Mouse (Mus musculus): Measurements from ENCODE around the gene Sde2.

Gene Sde2

DNA sequence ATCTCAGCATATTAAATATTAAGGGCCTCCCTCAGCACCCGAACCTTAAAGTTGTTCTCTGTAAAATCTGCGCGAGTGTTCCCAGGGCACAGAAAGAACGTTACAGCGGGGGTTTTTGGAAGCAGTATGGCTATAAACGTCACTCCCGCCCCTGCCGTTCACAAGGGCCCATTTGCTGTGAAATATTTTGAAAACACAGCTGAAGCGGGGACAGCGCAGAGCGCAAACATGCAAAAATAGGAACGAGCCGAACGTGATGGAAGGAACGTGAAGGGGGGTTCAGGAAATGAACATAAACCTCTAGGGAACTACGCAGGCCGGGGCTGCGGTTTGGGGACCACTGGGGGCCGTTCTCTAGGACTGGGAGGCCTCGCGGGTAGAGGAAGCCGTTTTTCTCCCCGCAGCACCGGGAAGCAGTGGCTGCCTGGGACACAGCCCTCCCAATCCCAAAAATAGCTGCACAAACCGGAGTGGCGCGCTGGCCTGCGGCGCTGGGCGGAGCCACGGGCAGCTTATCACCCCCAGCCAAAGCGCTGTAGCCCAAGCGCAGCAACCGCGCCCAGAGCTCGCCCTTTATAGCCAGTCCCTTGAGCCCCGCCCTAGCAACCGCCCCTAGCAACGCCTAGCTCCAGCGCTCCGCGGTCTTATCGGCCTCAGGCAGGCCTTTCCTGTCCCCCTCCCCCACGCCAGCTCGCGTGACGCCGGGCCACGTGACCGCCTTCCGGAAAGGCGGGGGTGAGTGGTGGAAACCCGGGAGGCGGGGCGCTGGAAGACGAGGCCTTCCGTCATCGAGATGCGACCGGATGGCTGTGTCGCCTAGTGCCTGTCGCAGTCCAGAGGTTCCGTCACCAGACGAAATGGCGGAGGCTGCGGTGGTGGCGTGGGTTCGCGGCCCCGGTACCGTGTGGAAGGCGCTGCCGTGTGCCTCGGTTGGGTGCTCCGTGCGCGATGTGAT is at the start of gene Sde2:
TSS of gene Sde2 (plus strand) at position 812 of the 955 bp plus-strand sequence.
- peak; percentile 100 for DNase-seq (ENCODE audit: low spot score)

DNA sequence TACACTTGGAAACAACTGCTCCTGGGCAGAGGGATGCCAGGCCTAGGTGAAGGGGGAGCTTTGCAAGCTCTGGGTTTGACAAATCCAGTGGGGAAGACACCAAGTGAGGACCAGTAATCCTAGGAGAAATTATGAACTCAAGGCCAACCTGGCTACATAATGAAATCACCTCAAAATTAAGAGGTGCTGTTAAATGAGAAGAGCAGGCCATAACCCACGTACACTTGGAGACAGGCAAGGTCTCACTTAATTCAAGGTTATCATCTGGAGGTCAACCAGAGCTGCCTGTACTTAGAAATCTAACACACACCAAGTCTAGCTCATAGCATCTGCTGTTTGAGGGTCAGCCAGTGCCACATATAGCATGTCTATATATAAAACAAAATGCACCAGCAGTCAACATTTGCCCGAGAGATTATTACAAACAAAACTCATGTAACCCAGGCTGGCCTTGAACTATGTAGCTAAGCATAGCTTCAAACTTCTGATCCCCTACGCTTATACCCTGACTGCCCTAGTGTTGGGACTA is 49.4 kb upstream of the Sde2 start:
- DNase-seq (ENCODE audit: low spot score): no peak

DNA sequence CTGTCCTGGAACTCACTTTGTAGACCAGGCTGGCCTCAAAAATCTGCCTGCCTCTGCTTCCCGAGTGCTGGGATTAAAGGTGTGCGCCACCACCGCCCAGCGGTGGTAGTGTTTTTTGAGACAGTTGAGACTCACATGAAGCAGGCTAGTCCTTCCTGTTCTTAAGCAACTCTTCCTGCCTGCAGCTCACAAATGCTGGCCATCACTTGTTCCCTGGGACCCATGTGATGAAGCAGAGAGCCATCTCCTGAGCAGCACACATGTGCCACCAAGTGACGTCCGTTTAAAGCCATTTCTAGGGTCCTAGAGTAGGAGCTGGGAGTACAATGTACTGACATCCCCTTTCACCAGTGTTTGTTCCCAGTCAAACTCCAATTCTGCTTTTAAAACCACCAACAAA is 47.0 kb upstream of the Sde2 start:
- DNase-seq (ENCODE audit: low spot score): no peak

DNA sequence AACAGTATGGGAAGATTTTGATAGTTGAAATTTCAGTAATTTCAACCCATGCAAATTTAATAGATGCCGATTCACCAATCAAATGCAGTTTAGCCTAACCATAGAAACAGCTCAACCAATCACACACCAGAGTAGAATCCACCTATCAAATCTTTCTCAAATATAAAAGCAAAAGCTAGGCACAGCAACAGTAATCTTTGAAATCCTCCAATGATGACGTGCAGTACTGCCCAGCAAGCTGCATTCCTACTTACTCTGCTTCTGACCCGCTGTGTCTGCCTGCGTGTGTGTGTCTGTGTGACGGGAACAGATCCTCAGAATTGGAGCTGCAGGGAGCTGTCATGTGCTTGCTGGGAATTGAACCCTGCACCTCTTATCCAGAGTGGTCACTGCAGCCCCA is 42.1 kb upstream of the Sde2 start:
- no peak for DNase-seq (ENCODE audit: low spot score)

DNA sequence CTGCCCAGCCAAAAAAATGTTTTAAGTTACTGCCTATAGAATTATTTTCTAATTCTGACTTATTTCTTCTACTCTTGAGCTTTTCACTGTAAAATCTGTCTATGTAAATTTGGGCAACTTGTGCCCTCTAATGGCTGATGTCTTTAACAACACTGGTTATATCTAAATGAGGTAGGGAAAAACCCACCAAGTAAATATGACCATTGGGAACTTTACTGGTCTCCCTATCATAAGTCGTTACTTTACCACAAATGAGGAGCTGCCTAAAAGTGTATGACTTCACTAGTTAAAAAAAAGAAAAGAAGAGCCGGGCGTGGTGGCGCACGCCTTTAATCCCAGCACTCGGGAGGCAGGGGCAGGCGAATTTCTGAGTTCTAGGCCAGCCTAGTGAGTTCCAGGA is 40.0 kb upstream of the Sde2 start:
- no peak for DNase-seq (ENCODE audit: low spot score)

DNA sequence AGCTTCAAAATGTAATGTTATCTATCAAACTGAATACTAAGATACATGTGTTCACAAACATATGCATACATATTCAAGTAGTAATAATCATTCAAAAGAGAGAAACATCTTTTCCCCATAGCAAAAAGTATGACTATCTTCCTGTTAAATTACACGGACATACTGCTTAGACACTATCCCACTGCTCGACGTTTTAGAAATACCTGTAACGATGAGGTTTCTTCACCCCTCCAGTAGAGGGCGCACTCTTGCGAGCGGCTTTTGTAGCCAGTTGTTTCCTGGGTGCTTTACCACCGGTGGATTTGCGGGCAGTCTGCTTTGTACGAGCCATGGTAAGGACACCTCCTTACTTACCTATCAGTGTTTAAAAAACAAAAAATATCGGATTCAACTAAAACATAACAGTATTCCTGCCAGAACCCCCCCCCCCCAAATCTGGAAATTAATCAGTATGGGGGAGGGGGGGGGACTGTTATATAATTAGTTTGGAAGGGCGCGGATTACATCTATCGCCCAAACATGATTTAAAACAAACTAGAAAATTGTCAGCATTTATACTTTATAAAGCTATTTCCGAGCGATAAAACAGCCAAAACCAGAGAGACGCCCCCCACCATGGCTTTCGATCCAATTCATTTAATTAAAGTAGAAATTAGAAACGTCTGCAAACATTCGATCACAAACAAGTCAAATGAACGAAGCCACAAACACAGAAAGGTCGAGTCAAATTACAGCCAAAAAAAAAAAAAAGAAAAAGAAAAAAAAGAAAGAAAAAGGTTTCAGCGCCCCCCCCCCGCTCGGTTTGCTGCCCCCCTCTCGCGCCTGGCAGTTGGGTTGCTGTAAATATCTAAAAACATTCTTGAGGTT is 39.1 kb upstream of the Sde2 start:
- DNase-seq (ENCODE audit: low spot score): no peak

DNA sequence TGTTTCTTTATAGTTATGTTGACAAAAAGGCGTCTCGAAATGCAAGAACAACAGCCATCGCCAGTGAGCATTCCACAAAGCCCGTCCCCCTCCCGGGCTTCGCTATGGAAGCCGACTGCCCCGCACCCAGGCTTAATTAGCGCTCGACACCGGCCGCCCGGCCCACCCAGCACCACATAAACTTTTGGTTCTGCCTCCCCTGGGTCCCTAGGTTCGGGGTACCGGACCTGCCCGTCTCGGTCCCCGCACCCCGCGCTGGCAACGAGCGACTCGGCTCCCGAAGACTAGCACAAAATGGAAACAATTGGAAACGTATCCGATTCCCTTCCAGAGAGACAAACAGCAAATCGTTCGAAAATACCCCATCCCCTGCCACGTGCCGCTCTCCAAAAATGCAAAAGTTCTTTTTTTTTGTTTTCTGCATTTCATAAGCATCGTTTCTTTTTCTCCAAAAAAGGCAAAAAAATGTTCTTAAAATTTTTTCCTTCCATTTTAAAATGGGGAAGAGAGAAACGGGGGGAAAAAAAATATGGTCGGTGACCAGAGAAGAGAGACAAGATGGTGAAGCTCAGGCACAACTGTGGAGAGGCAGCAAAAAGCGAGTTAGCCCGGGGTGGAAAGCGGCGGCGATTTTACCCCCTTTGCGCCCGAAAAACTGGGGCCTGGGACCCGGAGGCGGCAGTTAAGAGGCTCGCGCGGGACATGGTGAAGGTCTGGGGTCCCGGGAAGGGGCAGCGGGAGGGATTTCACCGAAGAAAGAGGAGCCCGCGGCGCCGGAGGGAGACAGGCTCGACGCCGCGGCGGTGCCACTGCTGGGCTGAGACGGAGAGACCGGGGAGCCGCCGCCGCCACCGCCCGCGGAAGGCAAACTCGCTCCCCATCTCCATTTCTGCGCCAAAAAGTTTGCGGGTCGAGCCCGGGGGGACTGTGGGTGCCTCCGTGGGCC is 38.2 kb upstream of the Sde2 start:
- peak; percentile 49 for DNase-seq (ENCODE audit: low spot score)

DNA sequence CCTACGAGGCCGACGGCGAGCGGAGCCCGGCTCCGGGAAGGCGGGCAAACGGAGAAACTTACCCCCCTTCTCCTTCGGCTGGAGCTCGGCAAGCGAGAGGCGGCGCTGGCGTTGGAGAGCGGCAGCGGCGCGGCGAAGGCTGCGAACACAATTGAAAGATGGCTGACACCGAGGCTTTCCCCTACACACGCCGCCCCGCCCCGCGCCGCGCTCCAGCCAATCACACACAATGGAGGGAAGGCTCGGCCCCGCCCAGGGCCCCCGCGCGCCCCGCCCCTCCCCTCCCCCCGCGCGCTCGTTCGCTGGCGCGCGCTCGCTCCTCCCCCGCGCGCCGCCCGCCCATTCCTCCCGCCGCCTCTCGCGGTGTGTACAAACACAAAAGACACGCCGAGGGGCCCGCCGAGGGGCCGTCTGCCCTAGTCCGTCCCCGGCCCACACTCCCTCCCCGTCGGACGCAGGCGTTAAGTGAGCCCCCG is 37.5 kb upstream of the Sde2 start:
- peak; percentile 93 for DNase-seq (ENCODE audit: low spot score)

DNA sequence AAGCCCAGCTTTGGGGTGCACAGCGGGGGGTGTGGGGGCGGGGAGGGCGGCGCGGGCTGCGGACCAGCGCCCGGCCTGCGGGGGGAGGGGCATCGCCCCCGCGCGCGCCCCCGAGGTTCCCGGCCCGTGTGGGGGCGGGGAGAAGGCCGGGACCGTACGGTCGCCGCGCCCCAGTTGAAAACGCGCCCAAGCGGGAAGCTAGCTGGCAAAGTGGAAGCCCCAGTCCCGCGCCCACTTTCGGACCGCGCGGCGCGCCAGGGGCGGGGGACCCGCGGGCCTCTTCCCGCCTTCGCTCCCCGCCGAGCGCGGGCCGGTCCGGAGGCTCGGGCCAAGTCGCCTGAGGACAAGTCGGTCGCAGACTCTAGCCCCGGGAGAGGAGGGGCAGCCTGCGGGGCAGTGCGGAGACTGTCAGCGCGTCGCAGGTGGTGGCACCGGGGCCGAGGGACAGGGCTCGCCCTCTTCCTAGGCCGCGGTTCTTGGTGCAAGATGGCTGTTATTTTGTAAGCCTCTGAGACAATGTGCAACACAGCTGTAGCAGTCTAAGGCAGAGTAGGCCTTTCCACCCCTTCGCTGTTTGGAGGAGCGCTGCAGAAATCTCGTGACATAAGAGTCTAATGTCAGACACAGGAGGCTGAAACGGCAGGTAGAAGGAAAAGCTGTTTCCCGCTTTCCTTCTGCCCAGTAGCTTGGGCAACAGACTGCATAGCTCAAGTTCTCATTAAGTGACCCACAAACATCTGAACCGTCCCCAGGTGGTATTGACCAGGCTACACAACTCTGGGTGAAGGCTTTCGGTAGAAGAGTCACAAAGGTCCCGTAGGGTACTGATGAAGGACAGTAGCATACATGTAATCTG is 36.8 kb upstream of the Sde2 start, which contains the start of gene H3f3a:
TSS of gene H3f3a (minus strand) at position 59 of the 856 bp plus-strand sequence.
- peak; percentile 78 for DNase-seq (ENCODE audit: low spot score)

DNA sequence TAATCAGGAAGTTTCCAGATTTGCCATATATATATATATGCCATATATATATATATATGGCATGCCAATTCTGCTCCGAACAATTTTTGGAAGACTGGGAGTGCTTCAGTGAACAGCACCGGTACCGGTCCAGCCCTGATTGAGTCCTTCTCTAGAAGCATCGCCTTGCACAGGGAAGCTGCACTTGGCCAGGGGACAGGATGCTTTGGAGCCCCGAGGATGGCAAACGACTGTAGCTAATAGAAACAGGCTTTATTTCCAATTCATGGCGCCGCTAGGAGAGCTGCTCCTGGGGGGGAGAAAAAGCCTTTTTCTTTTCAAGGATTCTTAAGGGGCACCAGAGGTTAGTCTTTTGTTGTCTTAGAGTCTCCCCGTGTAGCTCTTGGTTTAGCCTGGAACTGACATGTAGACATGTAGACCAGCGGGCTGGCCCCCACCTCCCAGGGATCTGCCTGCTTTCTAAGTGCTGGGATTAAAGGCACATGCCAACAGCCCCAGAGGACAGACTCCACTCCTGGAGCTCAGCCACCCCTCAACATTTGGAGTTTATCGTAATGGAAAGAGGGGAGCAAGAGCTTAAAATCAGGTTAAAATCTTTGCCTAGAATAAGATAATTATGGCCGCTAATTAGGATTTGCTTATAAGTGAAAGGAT is 35.4 kb upstream of the Sde2 start:
- DNase-seq (ENCODE audit: low spot score): no peak

DNA sequence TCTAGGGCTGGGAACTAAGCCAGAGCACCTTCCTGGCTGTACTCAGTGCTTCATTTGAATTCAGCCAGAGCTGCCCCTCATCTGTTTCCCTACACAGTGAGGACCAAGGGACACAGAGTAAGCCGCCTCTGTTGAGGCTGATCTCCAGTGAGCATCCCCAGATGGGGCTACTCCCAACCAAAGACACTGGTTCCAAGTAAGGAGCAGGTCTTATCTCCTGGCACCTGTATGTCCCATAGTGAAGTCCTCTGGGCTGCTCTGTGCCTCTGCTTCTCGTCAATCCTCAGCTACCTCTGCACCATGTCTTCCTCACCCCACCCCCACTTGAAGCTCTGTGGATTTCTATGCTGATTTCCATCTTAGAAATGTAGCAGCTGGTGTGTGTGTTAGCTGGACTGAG is 32.9 kb upstream of the Sde2 start:
- no peak for DNase-seq (ENCODE audit: low spot score)

DNA sequence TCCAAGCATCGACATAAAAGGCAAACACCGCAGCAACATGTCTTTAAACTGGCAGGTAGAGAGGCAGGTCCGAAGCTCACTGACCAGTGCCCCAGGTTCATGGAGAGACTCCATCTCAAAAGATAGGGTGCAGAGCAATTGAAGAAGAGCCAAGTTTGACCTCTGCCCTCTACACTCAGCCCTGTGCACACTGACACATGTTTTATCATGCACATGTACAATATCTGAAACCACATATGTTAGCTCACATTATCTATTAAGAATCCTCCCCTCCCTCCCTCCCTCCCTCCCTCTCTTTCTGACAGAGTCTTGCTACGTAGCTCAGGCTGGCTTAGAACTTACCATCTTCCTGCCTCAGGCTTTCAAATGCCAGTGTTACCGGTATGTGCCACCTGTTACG is 29.8 kb upstream of the Sde2 start:
- DNase-seq (ENCODE audit: low spot score): no peak

DNA sequence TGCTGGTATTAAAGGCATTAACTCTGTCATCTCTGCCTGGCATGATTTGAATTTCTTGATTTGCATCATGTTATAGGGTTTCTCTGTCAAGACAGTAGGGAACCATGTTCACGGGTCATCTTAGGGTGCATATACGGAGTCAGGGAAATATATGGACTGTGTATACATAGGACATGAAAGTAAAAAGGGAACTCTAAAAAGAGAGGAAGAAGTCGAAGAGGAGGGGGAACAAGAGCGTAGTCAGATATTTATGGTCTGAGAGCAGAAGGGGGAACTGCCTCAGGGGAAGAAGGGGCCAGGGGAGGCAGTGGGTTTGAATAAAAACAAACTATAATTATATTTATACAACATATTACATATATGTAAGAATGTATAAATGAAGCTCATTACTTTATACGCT is 28.7 kb upstream of the Sde2 start:
- no peak for DNase-seq (ENCODE audit: low spot score)

DNA sequence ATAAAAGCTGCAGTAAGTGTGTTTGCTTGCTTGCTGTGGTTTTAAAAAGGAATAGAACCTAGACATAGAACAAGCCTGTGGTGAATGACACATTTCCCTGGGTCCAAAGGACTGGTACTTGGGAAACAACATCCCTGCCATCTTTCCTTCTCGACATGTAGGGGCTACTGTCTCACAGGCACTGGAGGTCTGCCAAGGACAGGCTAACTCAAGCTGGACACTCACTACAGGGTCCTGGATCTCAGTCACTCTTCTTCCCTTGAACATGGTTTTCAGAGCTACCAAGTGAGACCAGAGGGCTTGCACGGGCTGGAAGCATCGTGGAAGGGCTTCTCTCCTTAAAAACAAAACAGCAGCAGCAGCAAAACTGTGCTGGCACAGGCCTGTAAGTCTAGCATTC is 27.2 kb upstream of the Sde2 start:
- DNase-seq (ENCODE audit: low spot score): no peak

DNA sequence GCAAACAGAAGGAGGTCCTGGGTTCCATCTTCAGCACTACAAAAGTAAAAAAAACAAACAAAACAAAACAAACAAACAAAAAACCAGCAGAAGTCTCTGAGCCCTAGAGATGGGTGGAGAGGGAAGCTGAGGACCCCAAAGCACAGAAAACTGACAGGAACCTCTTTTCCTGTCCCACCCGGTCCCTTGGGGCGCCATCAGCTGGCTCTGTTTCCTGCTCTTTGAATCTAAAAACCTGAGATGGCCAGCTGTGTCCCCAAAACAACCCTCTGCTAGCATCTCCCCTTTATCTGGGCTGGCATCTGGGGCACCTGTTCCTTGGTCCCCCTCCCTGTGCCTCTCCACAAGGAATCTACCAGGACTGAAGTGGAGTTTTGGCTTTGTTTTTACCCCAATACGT is 26.2 kb upstream of the Sde2 start:
- no peak for DNase-seq (ENCODE audit: low spot score)

DNA sequence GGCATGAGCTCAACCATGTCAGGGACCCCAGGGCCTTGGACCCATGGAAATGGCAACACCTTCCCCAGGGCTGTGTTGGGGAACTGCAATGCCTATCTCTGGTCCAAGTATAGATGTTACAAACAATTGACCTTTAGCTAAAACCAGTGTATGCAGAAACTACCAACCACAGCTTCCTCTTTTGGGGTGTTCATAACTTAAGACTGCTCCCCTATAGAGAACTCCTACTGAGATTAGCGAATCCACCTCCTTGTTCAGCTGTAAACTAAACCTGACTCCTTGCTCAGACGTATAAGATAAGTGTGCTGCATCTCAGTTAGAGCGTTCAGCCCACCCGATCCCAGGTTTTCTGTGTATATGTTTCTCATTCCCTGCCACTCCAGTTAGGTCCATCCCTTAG is 24.3 kb upstream of the Sde2 start:
- no peak for DNase-seq (ENCODE audit: low spot score)

DNA sequence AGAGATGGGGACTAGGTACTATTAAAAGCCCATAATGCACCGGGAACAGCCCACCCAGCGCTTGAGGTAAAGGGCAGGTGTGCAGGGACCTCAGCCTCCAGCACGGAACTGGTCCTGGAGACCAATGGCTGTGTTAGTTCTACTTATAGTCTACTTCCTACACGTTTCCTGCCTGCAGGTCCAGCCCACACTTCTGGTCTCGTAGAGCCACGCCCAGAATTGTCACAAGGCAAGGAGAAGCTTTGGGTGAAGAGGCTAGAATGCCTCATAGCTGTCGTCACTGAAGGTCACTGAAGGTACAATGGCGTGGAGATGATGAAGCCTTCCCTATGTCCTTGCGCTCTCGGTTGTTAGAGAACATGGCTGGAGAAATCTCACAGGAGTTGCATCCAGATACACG is 21.2 kb upstream of the Sde2 start:
- DNase-seq (ENCODE audit: low spot score): no peak

DNA sequence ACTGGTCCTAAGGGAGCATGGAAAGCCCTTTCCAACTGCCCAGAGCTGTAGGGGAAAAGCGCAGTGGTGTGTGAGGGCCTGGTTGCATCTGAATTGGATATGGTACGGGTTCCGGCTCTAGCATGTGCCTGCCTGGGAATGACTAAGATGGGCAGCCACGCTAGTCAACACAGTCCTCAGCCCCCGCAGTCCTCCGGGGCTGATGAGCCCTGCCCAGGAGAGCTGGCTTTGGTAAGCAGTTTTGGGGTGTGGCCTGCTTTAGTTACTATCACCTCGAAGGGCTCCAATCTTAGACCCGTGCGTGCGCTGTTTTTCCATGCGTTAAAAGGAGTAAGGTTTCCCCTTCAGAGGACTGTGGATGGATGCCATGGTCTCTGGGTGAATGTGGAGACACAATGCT is 20.8 kb upstream of the Sde2 start:
- no peak for DNase-seq (ENCODE audit: low spot score)

DNA sequence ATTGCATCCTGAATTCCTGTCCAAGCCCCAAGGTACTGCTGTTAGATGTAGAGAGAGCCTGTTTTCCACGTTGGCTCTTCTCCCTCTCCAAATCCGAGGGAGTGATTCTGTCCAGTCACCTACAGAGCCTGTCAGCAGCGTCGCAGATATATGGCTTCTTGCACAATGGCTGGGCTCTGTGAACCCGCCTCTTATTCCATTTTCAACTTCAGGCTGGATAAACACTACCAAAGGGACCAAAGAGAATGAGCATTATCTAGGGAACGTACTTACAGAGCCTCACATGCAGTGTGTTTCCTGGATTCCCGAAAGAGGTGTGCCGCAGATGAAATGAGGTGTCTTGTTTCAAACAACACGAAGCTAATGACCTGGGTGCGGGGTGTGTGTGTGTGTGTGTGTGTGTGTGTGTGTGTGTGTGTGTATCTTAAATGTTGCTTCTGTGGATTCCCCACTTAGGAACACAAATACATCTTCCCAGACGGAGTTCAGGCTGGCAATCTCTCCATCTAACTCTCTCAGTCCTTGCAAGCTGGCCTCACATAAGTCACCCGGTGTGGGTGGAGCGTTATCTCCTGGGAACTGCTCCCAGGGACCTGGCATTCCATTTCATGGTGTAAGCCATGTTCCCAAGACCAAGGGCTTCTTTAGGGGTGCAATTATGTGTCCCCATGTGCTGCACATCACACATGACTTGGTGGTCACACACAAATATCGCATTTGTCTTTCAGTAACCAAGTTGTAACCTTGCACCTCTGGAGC is 20.2 kb upstream of the Sde2 start:
- no peak for DNase-seq (ENCODE audit: low spot score)
